8 mouse cellular contexts compared by ENCODE assay signal in the genomic region with DNA sequence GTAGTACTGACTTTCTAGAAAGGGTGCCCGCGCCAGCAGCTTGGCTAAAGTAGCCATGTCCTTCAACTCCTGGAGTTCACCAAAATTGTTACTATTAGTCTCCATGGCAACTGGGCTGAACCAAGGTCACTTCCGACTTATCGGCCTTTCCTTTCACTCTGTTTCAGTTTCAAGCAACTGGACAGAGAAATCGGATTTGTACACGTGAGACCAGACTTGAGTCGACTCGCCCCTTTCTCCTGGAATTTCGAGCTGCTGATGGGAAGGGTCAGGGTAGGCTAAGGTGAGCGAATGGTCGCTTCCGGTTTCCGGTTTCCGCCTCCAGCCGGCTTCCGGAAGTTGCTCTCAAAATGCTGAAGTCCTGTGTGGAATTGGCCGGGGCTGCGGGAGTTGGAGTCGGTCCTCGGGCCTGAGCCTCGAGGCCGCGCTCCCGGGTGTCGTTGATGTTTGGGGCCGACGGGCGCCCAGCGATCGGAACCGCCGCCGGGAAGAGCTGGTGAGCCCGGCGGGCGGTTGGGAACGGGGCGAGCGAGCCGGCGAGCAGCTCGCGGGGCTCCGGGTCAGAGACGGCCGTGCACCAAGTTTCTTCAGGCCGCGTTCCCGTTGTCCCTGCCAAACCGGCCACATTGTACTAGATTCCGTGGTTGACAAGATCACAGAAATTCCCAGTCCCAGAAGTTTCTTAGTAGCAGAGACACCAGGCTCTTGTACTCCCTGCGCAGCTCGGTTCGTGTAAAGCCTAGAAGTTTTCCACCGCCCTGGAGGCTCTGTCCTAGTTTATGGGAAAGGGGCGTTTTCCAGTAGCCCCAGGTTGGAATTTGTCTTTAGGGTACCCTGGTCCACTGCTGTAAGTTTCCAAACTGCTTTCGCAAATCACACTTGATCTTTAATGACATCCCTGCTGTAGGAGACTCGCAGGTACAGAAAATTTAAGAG. TPM values are rescaled to one million over a fixed set of nuclear protein-coding genes. Genes with fewer than 3 reads are reported as not detected.
DNase-seq lines count a peak whose midpoint lies in the region; ATAC-seq and TF ChIP-seq lines count a peak whose summit lies in the region.

A gene (minus strand): TSS at position 285 of the 936 bp plus-strand sequence.
A gene (plus strand): TSS at position 328 of the 936 bp plus-strand sequence.

- peak within 1 kb of the TSS; percentile 88 for H3K9ac ChIP-seq in hindbrain, embryonic 16.5 days (ENCODE audit: low read depth, low read length)

- no peaks in the 10 kb centered on the region for H3K36me3 ChIP-seq in hindbrain, embryonic 16.5 days (ENCODE audit: control insufficient read depth, insufficient read depth, low read length)

- H3K4me1 ChIP-seq in hindbrain, embryonic 16.5 days (ENCODE audit: control insufficient read depth, insufficient read depth, low read depth, low read length), result no peaks in the 10 kb centered on the region; the same call in none of the 2 replicates

- intact Hi-C loops in left cerebral cortex, adult 2 months (cut with DNase I), result no loop called here

- H3K4me2 ChIP-seq in hindbrain, embryonic 16.5 days (ENCODE audit: low read length), result peak within 1 kb of the TSS; percentile 94

- peak within 1 kb of the TSS; percentile 83 for H3K27ac ChIP-seq in hindbrain, embryonic 16.5 days (ENCODE audit: low read depth, low read length)
- H3K27ac ChIP-seq in left cerebral cortex, adult 2 months, result peak within 1 kb of the TSS; percentile 97

- H3K9me3 ChIP-seq in hindbrain, embryonic 16.5 days (ENCODE audit: control insufficient read depth, low read length), result no peaks in the 10 kb centered on the region

- no peak for TF ChIP-seq CTCF in left cerebral cortex, adult 2 months (IDR thresholded peaks at IDR 0.05)

- H3K4me3 ChIP-seq in hindbrain, embryonic 16.5 days (ENCODE audit: low read length), result peak within 1 kb of the TSS; percentile 87
- H3K4me3 ChIP-seq in left cerebral cortex, adult 2 months, result peak within 1 kb of the TSS; percentile 85

- no peaks in the 10 kb centered on the region for H3K27me3 ChIP-seq in hindbrain, embryonic 16.5 days (replicated peaks; ENCODE audit: control insufficient read depth, insufficient read depth, low read length)

- DNase-seq in WW6 (ENCODE audit: low read depth, low spot score), result peak; percentile 56
- peak; percentile 78 to 83 for DNase-seq in cerebellum, postnatal 36 days
- peak; percentile 80 for DNase-seq in gastrocnemius, adult 18-20 months (ENCODE audit: low spot score)
- peak; percentile 72 to 76 for DNase-seq in left cerebral cortex, adult 2 months (ENCODE audit: extremely low spot score in 1 of 2, low spot score in 2 of 2)
- DNase-seq in right cerebral cortex, adult 2 months (ENCODE audit: low spot score in 2 of 2), result peak; percentile 75 to 85
- DNase-seq in urinary bladder, postnatal 36 days (ENCODE audit: low spot score in 2 of 2), result peak; percentile 61 to 80

- ATAC-seq in hindbrain, embryonic 16.5 days, result peak; percentile 97
- peak; percentile 94 for ATAC-seq in megakaryocyte, adult 5-6 weeks (ENCODE audit: poor library complexity, severe bottlenecking)

- under 1% methylated on average over 58 of the region's 58 CpGs for WGBS in hindbrain, embryonic 16.5 days

RNA-seq across cellular contexts. Expression of the first gene that starts in this region (rescaled TPM):
- total RNA-seq in gastrocnemius, adult 18-20 months (2021), result under 1 TPM in 1 of 2 experiments, not detected in 1; 0.33 TPM
- polyA plus RNA-seq in hindbrain, embryonic 16.5 days (2015; fragmentation: Nextera tagmentation; extraction: Ambion mirVana), result 2.1 and 2.9 TPM in 2 replicates
- under 1 TPM; 0.36 to 0.70 TPM for total RNA-seq in left cerebral cortex, adult 2 months (2021)
- total RNA-seq in megakaryocyte, adult 5-6 weeks (2015), result not detected in 2 replicates
- not detected in 2 replicates for total RNA-seq in megakaryocyte, adult 5-6 weeks (2017)

RNA-seq across cellular contexts. Expression of the second gene that starts in this region (rescaled TPM):
- 10 to 100 TPM in 1 of 2 experiments, 1 to 10 TPM in 1; 9.2 to 10.8 TPM for total RNA-seq in gastrocnemius, adult 18-20 months (2021)
- polyA plus RNA-seq in hindbrain, embryonic 16.5 days (2015; fragmentation: Nextera tagmentation; extraction: Ambion mirVana), result 15.8 and 18.2 TPM in 2 replicates
- 10 to 100 TPM; 22.2 to 22.3 TPM for total RNA-seq in left cerebral cortex, adult 2 months (2021)
- total RNA-seq in megakaryocyte, adult 5-6 weeks (2015), result 6.8 and 7.8 TPM in 2 replicates
- total RNA-seq in megakaryocyte, adult 5-6 weeks (2017), result 15.5 and 16.6 TPM in 2 replicates

Comparison
In these comparisons a context has a peak if more than half of its experiments do, and no peak if none do; other contexts are left out.
1. Peak in every context shown above with its lines: DNase-seq, ATAC-seq, H3K4me3 ChIP-seq and H3K27ac ChIP-seq.